Mouse (Mus musculus) right cerebral cortex, adult 2 months (tissue): ENCODE results near the gene Kcnc3.

Experiments used
- DNase-seq, 2 experiments: peaks; one replicate each; pipeline ENCODE4 v3.0.0; 2021 to 2022; ENCODE audit warnings: low spot score in 2 of 2

Kcnc3 gene

DNA sequence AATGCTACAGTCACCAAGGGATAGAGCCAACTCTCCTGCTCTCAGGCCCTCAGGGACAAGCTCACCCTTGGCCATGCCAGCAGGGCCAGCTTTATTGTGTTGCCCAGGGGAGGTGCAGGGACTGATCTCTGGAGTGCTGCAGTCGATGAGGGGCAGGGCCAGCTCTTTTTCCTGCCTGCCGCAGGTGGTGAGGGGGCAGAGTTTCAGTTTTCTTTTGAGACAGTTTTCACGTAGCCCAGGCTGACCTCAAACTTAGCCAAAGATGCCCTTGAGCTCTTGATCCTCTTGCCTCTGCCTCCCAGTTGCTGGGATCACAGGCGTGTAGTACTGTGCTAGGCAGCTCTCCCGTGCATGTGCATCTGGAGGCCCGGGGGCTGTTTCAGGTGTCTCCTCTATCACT is 19.5 kb upstream of the Kcnc3 start:
- no peak for DNase-seq

DNA sequence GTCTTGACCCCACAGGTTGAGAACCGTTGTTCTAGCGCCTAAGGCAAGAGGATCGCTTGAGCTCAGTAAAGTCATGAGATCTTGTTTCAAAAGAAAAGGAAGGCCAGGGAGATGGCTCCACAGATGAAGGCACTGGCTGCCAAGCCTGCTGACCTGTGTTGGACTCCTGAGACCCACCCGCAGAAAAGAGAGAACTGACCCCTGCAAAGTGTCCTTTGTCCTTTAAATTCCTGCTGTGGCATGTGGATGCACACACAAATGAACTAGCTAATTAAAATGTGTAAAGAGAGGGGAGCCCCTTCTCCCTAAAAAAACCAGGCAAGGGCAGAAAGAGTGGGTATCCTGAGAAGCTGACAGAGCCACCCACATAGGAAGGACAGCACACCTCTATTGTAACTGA is 18.7 kb upstream of the Kcnc3 start:
- no peak for DNase-seq

DNA sequence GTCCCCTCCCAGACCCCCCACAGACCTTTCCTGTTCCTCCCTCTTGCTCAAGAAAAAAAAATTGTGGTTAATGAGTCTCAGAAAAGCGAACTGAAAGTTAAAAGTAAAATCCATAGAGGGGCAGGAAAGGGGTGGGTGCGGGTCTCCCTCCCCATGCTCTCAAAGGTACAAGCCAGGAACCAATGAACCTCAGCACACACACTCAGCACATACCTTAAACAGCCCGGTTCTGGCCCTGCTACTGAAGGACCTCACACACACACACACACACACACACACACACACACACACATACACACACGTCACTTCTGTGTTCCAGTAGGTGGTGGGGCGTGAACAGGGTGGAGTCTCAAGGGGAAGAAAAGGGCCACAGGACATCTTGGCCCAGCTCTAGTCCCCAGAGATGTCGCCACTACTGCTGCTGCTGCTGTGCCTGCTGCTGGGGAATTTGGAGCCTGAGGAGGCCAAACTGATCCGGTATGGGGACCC is 18.2 kb upstream of the Kcnc3 start, which contains the start of gene Napsa:
Gene Napsa, plus strand, starts transcription at position 168 of the 489 bp plus-strand sequence.
- DNase-seq = no peak

DNA sequence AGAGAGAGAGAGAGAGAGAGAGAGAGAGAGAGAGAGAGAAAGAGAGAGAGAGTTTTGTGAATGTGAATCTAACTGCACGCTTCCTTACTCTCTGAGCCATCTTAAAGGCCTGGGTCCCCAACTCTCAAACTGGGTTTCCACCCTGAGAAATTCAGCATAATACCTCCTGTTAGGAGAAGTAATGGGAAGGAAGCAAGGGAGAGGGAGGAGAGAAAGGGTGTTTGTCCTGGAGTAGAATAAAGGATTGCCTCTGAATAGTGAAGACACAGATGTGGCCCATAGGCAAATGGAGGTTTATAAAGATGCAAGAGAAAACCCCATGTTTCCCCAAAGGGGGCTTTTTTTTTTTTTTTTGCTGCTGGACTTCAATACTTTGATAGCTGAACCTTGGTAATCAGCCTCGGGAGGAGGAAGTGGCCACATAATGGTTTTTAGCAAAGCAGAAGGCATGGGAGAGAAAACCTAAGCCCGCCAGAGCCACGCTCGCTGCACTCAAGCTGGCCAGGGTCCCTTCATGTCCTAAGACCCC is 17.4 kb upstream of the Kcnc3 start:
- DNase-seq = no peak

DNA sequence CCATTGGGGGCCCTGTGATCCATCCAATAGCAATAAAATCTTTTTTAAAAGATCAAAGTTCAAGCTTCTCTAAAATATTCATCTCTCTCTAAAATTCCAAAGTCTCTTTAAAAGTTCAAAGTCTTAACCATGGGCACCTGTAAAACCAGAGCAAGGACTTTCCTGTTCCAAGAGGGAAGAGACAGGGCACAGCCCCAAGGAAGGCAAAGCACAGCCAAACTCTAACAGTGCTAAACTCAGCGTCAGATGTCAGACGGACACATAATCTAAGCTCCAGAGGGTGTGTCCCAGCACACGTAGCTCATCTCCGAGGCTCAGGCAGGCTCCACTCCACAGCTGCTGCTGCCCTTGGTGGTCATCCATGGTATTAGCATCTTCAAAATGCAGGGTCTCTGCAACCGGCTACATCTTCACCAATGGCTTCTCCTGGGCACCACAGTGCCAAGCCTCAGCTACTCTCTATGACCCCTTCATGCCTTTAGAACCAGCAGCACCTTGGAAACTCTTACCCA is 14.1 kb upstream of the Kcnc3 start:
- no peak for DNase-seq

DNA sequence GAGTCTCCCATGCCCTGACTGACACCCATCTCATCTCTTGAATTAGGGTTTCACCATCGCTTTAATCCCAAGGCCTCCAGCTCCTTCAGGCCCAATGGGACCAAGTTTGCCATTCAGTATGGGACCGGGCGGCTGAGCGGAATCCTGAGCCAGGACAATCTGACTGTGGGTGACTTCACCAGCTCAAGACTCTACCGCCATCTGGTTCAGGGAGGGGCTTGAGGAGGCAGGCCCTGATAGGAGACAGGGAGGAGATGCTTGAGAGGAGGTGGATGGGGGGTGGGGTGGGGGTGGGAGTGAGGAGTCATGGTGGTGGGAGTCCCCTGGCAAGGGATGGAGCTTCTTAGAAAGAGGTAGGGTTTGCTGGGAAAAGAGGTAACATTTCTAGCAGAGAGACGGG is 8.8 kb upstream of the Kcnc3 start:
- no peak for DNase-seq

DNA sequence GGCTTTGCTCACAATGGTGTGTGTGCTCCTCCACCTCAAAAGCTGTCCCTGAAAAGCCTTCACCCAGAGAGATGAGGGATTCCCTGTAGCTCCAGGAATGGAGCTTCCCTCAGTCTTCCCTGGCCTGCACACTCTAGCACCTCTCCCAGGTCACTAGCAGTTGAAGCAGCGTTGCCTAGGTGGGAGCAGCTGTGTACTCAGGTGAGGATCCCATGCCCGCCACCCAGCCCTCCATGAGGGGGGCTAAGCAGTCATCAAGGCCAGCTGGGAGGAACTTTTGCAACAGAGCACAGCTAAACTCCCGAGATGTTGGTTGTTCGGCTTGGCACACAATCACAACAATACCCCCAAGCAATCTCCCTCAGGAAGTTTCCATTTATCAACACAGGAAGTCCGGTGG is 7.8 kb upstream of the Kcnc3 start:
- DNase-seq = no peak

DNA sequence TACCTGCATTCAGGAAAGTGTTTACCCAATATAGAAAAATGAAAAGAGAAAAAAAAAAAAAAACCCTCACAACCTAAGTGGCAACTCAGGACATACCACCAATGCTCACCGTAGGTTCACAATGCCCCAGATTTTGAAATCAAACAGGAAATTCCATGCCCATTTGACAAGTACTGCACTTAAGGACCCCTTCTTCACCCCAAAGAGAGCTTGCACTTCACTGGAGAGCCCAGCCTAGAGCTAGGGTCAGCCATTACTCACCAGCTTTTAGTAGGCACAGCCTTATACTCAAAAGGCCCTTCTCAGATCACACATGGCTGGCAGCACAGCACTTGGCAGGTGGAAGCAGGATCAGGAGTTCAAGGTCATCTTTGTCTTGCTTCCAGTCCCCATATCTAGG is 7.3 kb upstream of the Kcnc3 start:
- no peak for DNase-seq

DNA sequence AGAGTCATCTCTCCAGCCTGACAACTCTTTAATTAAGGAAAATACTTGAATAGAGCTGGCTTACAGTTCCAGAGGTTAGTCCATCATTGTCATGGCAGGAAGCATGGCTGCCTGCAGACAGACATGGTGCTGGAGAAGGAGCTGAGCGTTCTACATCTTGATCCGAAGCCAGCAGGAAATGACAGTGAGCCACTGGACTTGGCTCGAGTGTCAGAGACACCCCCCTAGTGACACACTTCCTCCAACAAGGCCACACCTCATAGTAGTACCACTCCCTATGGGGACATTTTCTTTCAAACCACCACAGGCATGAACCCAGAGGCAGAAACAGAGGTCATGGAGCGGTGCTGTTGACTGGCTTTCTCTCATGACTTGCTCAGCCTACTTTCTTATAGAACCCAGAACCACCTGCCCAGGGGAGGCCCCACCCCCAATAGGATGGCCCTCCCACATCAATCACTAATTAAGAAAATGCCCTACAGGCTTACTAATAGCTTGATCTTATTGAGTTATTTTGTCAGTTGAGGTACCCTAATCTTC is 6.1 kb upstream of the Kcnc3 start:
- DNase-seq = no peak

DNA sequence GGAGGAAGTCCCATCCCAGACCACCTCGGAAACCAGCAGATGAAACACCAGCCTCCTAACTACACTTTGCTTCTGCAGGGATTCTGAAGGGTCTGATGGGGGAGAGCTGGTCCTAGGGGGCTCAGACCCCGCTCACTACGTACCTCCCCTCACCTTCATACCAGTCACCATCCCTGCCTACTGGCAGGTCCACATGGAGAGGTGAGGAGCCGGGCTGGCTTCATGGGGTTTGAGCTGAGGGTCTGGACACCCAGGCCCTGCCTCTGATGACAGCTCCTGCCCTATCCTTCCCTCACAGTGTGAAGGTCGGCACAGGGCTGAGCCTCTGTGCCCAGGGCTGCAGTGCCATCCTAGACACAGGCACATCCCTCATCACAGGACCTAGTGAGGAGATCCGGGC is 5.5 kb upstream of the Kcnc3 start:
- DNase-seq = no peak

DNA sequence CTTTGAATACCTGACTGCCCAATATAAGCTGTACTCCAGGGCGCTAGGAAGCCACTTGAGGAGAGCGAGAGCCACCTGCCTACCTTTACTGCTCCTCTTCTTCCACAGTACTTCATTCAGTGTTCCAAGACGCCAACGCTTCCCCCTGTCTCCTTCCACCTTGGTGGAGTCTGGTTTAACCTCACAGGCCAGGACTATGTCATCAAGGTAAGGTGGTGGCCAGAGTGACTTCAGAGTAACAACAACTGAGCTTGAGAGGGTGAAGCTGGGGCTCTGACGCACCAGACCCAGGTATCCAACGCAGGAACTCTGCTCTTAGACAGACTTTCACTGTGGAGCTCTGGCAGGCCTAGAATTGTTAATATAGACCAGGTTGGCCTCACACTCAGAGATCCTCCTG is 4.9 kb upstream of the Kcnc3 start:
- DNase-seq = no peak

DNA sequence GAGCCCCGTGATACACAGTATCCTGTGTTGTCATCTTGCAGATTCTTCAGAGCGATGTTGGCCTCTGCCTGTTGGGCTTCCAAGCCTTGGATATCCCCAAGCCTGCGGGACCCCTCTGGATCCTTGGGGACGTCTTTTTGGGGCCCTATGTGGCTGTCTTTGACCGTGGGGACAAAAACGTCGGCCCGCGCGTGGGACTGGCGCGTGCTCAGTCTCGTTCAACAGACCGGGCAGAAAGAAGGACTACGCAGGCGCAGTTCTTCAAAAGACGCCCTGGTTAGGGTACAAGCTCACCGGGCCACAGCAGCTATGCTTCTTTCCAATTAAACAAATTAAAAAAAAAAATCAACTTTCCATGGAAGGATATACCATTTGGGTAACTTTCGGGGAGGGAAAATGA is 3.9 kb upstream of the Kcnc3 start:
- DNase-seq = peak; percentile 80 to 81

DNA sequence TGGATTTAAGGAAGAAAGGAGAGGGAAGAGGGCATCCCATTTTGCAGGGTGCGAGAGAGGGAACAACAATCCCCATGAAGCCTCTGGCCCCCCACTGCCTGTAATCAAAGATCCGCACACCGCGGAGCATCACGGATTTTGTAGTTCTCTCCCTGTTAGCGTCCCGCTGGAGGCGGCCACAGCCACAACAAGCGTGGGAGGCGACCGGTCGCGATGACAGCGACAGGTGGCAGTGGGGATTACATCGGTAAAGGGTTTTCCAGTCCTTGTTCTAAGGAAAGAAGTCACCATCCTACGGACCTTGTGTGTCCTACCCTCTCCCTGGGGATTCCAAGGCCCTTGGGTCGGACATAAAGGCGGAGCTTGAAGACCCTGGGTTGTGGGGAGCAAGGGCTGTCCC is 3.5 kb upstream of the Kcnc3 start:
- DNase-seq = peak; percentile 82 to 86

DNA sequence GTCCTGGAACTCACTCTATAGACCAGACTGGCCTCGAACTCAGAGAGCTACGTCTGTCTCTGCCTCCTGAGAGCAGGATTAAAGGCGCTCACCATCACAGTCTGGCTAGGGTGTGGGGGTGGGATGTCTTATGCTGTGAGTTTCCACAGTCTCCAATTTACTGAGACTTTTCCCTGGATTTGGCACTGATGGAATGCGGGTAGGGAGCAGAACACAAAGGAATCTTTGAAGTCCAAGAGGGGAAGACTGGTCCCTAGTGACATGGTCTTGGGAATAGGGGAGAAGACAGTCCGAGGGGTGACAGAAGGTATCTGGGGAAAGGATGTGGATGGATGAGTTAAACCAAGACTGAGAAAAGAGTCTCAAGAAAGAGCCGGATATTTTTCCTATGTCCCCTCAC is 2.8 kb upstream of the Kcnc3 start:
- DNase-seq = peak in 1 of 2 experiments; percentile 16

DNA sequence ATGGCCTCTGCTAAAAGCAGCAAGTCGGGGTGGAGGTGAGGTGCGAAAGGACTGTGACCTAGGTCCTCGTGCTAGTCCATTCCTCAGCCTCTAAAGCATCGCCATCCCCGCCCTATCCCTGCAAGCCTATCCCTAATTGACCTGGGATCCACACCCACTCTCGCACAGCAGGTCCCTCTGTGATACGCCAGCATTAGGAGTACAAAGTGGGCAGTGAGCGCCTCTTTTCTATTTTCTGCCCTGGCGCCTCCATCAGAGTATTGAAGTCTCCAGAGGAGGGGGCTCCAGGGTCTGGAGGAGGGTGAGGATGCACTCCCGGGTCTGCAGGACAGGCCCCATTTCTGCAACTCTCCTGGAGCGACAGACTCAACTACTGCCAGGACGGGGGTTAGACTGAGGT is 2.1 kb upstream of the Kcnc3 start:
- peak in 1 of 2 experiments; percentile 18 for DNase-seq

DNA sequence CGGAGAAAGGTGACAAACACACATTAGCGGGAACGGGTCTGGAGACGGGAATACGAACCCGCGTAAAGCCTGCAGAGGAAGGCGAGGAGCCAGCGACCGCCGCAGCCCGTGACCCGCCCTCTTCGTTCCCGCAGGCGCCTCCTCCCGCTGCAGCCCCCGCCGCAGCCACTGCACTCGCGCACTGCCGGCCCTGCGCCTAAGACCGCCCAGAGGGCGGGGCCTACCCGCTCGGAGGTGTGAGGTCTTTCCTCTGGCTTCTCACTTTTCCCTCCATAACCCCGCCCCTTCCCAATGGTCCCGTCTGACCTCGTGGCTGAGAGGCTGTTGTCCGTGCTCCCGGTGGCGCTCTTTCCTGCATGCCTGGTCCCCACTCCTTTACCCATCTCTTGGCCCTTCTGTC is 1.3 kb upstream of the Kcnc3 start:
- peak; percentile 71 to 72 for DNase-seq

DNA sequence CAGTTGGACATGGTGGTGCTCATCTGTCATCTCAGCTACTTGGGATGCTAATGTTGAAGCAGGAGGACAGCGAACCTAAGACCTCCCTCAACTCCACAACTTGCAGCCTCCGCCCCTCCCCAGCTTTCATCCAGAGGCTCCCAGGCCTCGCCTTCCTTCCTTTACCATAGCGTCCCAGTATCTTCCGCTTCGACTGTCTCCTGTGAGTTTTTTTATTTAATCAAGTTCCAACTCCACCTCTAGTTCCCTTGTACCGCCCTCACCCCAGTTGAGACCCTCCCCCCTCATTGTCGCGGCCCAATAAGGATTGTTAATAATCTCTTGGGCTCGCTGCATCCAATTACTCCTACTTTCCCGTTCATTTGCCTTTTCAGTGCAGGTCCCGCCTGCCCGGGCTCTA is 518 bp upstream of the Kcnc3 start:
- DNase-seq = peak; percentile 39 to 42

DNA sequence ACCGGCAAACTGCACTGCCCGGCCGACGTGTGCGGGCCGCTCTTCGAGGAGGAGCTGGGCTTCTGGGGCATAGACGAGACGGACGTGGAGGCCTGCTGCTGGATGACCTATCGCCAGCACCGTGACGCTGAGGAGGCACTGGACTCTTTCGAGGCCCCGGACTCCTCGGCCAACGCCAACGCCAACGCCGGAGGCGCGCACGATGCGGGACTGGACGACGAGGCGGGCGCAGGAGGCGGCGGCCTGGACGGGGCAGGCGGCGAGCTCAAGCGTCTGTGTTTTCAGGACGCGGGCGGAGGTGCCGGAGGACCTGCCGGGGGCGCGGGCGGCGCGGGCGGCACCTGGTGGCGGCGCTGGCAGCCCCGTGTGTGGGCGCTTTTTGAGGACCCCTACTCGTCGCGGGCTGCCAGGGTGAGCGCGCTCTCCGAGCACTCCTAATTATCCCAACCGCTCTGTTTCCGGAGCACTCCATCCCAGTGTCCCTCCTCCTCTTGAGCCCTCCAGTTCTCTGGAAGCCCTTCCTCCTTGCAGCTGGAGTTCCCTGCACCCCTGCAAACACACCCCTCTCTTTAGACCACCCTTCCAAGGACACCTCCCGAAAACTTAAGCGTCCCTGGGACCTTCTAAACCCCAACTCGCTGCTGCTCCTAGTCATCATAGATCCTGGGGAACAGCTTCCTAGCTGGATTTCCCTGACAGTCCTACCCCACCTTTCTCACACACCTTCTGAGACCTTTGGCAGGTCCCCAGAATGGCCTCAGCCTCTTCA is 1.1 kb downstream of the Kcnc3 start:
- peak in 1 of 2 experiments; percentile 38 for DNase-seq

DNA sequence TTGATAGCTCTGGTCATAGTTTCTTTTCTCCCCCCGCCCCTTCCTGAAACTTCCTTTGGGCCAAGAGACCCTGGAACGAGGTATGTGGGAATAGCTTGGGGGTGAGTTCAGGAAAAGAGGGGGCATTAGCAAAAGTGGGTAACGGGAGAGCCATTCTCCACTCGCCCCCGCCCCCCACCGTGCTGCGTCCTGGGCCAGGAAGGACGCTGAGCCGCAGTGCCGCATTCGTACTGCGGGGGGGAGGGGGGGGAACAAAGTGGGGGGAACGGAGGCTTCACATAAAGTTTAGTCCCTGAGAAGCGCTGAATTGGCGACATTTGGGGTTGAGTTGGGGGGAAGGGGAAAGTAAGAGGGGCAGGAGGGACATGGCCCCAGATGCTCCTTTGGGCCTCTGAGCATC is 2.6 kb downstream of the Kcnc3 start:
- DNase-seq = no peak

DNA sequence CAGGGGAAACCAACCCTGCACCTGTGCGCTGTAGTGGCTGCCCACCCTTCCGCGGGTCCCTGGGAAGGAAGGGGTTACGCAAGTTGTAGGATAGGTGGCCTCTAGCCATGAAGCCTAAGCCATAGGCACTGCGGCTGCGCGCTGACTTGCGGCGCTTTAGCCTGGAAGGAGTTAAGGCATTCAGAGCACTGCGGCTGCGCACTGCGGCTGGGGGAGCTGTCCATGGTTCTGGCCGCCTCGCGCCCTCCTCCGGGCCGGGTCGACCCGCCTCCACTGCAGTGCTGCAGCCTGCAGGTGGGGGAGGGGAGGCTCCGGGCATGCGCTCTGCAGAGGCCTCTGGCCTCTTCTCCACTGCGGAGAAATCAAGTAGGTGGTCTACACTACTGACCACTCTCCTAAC is 3.3 kb downstream of the Kcnc3 start:
- peak; percentile 85 to 89 for DNase-seq

DNA sequence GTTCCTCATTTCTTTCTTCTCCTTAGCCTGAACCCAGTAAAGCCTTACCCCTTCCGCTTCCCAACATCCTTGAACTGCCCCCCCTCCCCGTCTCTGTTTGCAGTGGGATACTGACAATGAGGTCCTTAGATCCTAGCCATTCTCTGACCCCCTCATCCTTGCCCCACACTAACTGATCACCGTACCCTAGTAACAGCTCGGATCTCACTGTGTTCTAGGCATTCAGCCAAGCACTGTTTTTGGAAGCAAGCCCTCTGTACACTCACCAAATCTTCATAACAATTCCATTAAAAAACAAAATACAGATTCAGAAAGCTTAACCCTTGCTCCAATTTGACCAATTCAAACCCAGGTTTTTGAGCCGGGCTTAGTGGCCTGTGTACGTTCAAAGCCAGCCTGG is 3.8 kb downstream of the Kcnc3 start:
- DNase-seq = peak; percentile 43 to 53

DNA sequence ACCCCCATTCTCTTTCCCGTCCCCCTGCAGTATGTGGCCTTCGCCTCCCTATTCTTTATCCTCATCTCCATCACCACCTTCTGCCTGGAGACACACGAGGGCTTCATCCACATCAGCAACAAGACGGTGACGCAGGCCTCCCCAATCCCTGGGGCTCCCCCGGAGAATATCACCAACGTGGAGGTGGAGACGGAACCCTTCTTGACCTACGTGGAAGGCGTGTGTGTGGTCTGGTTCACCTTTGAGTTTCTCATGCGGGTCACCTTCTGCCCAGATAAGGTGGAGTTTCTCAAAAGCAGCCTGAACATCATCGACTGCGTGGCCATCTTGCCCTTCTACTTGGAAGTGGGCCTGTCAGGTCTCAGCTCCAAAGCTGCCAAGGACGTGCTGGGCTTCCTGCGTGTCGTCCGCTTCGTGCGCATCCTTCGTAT is 4.7 kb downstream of the Kcnc3 start:
- DNase-seq = no peak

DNA sequence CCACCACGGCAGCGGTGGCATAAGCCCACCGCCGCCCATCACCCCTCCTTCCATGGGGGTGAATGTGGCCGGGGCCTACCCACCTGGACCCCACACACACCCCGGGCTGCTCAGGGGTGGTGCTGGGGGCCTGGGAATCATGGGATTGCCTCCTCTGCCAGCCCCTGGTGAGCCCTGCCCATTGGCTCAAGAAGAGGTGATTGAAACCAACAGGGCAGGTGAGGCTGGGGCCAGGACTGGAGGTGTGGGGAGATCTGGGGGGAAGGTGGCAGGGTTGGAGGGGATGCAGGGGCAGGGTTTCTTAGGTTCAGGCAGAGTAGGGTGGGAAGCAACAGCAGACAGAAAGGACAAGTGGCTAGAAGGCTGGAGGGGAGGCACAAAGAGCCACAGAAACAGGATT is 5.6 kb downstream of the Kcnc3 start:
- no peak for DNase-seq
